Mouse (Mus musculus) lung, postnatal 25 days (tissue): ENCODE data around the gene Eipr1.

ENCODE experiments used
- DNase-seq: peaks from one replicate; pipeline ENCODE4 v3.0.0; 2022; ENCODE audit warnings: low spot score

Gene Eipr1

DNA sequence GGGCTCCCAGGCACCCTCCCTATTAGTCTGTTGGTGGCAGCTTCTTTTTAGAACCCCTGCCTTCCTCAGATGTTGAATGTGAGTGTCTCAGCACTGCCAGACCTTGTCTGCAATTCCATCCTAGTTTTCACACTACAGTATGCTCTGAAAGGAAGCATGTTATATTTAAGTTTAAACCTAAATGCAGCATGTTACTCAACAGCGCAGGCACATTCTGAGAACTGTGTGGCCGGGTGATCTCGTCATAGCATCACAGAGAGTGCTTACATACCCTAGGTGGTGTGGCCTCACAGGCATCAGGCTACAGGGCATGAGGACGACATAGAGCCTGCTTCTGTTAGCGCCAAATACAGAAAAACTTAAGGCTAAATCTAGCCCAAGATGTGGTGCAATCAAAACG lies 24.0 kb downstream of the Eipr1 start:
- no peak for DNase-seq

DNA sequence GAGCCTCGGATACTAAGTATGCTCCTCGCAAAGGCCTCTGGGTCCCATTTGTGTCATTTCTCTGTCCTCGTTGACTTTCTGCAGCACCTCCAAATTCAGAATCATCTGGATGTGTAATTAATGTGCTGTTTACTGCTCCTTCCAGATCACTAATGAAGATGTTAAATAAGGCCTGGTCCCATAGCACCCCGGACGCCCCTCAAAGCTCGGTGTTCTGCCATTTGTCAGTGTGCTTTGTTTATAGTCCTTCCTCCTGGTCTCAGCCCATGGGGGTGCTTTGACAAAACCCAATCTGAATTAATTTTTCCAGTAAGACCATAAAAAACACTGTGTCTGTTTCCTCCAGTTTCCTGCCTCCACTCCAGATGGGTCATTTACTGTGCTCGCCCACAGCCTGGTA lies 28.6 kb downstream of the Eipr1 start:
- DNase-seq = no peak

DNA sequence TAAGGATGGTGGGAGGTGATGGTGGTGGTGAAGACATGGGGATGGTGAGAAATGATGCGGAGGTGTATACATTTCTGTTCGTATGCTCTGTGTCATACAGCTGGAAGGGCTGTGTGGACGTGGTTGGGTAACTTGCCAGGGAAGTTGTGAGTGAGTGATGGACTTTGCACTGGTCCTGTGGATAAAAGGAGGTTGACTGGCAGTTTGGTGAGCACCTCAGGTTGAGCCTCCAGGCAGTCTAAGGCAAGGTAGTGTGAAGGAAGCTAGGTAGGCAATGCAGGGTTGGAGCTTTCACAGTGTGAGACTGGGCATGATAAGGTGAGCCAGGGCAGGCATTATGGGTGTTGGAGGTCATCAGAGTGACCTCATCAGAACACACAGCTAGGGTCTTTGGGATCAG lies 31.0 kb downstream of the Eipr1 start:
- no peak for DNase-seq

DNA sequence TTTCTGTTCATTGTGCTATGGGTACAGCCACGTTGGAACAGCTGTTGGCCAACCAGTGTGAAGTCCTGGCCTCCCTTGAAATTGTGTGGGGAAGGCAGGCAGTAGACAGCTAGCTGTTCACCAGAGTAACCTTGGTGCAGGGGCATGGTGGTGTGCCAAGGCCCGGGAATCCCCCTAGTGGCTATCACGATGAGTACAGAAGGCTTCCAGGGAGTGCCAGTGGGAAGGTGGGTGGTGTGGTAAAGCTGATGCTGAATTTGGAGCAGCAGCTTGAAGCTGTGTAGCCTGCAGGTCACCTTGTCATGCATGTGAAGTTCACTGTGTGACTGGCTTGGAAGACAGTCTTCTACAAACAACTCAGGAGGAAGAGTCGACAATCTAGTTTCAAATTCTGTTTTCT lies 32.8 kb downstream of the Eipr1 start:
- no peak for DNase-seq

DNA sequence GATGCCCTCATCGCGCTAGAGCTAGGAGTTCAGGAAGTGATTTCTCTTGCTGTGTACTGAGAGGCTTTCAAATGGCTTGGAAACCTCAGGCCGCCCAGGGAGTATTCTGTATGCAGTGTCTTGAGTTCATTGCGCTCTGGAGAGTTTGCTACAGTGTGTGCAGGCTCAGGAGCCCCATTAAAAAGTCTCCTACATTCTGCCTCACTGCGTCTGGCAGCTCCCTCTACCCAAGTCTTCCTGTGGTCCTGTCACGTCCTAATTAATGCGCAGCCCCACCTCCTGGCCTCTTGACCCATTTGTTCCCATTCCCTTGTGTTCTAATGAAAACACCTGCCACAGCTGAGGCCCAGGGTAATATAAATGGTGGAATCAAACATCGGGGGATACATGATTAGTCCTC lies 33.3 kb downstream of the Eipr1 start:
- no peak for DNase-seq

DNA sequence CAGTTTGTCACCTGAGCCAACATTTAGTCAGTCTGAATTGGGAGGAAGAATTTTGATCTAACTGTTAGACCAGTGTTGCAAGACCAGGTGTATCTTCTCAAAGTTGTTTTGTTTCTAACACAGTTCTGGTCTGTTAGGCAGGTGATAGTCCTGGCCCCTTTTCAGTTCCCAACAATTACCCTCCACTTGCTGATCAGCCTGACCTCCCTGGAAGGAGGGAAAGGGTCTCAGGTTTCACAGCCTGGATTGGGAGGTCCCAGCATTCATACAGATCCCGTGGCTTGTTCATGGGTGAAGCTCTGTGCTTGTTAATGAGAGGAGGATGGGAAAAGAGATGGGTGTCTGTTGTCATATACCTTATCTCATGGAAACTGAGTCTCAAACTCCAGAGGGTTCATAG lies 33.7 kb downstream of the Eipr1 start:
- DNase-seq = no peak

DNA sequence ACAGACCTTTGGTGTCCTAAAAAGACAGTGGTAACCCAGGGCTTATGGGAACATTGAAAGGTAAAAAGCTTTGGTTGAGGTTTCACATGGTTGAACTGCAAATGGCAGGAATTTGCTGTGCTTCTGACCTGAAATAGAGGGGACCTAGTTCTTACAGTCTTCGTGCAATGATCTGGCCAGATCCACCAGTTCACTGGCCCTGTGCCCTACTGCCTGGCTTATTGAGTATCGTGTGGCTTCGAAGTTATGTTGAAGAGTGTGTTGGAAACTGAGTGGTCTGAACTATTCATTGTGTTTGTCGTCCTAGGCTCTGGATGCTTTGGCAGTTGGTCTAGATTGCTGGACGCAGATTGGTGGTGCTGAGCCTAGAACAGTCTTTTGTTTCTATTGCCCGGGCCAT lies 34.7 kb downstream of the Eipr1 start:
- no peak for DNase-seq

DNA sequence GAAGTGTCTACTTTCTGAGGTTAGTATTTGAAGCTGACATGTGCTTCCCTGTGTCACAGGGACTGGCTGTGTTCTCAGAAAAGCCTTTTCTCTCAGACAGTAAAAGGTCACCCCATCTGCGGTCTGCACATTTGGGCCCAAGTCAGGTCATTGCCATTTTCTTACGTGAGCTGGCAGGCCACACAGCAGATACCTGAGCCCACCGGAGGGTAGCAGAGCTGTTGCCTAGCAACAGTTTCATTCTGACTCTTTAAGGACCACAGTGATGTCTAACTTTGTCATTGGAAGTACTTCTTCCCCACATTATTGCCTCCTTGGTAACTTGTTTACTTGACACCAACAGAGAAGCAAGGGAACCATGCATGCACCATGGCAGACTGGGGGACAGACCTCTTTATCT lies 41.0 kb downstream of the Eipr1 start:
- no peak for DNase-seq

DNA sequence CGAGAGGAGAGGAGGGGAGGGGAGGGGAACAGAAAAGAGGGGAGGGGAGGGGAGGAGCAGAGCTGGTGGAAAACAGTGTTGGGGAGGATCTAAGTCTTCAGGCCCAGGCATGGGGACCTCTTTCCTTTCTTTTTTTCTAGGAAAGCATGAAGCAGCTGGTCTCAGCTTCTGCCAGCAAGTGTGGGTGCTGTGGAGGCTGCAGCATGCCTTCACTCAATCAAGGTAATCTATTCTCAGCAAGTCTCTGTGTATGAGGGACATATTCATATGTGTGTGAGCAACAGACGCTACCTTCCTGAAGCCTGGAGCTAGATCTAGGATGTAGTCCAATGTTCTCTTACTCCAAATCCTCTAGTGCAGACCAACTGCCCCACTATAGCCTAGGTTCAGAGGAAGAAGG lies 42.1 kb downstream of the Eipr1 start:
- DNase-seq = no peak

DNA sequence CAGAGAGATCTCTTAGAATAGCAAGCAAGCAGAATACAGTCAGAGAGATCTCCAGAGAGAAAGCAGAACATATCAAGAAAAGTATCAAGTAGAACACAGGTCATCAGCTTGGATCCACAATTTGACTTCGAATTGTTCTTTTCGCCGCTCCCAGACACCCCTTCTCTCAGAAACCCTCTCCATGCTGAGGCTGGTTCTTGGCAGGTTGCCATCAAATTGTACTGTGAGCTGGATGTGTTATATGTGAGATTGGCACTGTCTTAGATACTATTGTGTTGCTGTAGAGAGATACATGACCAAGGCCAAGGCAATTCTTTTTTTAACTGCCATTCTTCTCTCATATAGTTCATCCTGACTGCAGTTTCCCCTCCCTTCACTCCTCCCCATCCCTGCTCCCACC lies 43.4 kb downstream of the Eipr1 start:
- no peak for DNase-seq

DNA sequence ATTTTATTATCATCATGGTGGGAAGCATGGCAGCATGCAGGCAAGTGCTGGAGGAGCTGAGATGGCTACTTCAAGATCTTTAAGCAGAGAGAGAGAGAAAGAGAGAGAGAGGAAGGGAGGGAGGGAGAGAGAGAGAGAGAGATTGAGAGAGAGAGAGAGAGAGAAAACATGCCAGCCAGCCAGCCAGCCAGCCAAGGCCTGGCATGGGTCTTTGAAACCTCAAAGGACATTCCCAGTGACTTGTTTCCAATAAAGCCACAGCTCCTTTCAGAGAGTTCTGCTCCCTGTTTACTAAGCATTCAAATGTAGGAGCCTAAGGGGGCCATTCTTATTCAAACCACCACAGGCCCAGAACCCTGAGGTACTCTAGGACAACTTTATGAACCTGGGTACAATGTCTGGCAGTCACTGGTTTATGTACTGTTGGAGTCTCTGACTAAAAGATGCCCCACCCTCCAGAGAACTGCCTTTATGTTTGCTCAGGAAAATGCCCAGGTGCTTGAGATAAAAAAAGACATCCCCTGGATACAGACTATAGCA lies 45.3 kb downstream of the Eipr1 start:
- DNase-seq = no peak

DNA sequence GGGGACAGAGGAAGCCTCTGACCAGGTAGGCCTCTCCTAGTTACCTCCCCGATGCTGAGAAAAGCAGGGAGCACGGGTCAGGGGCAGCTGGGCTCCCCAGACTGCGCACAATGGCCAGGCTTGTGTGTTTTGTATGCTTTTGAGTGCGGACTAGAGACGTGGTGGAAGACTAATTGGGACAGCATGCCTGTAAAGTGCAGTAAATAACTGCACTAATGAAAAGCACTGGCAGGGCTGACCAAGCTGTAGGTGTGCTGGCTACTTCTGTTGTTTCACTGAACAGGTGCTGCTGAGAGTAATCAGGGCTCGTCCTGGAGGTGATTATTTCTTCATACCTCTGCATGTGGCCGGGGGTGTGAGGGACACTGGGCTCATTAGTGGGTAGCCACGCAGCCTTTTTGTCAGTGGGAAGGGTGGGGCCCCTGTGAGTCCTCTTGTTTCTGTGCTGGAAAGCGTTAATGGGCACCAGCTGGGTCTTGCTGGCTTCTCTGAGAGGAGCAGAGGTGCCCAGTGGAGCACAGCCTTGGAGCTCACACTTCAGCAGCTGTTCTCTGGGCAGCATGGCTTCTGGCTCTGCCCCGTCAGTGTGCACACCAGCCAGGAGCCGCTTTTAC lies 48.3 kb downstream of the Eipr1 start:
- no peak for DNase-seq

DNA sequence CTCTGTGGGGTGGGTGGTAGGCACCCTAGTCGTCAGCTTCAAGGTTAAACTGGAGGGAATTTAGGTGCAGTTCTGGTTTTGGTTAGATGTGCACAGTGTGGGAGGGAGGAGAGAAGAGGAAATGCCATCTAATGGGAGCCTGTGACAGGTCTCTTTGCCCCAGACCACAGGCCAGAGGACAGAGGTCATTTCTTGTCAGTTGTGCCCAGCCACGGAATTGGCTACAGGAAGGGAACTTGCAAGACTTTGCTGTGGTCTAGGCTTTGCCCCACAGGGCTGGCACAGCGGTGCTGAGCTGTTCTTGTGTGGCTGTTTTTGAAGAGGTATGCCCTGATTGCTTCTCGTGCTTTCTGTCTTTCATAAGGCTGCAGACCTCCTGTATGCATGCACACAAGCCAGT lies 48.8 kb downstream of the Eipr1 start:
- DNase-seq = no peak

DNA sequence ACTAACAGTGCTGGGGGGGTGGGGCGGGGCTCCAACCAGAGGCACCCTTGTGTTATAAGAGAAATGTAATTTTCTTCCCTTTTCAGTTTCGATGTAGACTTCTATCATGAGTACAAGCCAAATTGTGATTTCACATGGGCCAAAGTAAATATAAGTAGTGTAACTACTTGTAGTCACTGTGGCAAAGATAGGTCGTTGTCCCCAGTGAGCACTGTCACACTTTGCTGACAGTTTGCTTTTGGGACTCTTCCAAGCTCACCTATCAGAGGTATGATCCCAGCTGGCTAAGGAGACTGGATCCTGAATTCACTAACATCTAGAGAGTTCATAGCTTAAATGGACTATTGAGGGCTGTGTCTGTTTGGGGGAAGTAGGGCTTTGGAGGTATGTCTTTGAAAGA lies 49.3 kb downstream of the Eipr1 start:
- DNase-seq = no peak

DNA sequence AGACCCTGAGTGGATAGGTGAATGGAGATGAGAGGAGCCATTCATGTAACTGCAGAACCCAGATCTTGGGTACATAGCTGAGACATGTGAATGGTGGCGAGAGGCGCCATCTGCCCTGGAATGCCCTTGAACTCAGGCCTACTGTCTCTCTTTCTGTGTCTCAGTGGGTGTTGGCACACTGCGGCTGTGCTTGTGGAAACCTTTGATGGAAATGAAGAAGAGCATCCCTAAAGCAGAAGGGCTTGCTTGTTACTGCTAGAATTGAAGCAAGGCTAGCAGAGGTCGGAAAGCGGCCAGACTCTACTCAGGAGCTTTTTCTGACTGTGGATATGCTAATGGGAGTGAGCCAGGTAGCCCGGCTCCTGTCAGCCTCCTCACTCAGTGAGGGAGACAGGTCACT lies 50.1 kb downstream of the Eipr1 start:
- DNase-seq = no peak

DNA sequence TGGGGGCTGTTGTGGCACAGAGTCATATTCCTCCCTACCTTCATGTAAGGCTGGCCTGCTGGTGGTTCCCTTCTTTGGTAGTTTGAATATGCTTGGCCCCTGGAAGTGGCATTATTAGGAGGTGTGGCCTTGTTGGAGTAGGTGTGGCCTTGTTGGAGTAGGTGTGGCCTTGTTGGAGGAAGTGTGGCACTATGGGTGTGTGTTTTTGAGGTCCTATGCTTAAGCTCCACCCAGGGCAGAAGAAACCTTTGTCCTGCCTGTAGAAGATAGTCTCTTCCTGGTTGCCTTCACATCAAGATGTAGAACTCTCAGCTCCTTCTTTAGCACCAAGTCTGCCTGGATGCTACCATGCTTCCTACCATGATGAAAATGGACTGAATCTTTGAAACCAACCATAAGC lies 51.4 kb downstream of the Eipr1 start:
- DNase-seq = no peak

DNA sequence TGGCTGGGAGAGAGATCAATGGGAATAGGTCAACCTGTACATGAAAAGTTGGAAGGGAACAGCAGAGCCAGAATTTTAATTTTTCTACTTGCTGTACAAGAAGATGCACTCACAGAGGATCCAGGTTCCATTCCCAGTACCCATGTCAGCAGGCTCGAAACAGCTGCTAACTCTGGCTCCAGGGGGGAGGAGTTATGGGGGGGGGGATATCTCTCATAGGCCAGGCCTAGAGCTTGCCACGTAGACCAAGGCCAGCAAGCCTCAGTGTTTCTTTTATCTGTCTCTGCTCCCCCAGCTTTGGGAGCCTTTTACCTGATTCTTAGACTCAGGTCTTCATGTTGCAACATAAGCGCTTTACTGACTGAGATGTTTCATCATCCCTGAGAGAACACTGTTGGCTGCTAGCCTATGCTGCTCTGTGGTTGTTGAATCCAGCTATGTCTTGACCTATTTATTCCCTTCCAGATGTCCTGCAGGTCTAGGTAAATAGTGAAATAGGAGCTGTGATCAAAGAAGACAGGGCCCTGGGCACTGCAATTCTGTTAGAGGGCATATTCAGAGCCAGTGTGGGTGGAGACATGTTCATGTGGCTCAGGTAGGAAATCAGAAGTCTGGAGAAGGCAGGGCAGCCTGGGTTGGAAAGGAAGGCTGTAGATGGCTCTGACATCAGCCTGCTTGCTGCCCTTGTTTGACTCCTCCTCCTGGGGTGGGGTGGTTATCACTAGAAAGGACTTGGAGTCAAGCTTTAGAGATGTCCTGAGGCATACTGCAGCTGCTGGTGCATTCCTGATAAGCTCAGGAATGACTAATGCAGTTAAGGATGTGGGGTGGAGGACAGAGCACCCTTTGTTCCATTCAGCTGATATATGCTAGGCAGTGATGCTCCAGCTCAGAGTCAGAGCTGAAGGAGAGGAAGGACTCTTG lies 53.2 kb downstream of the Eipr1 start:
- DNase-seq = peak; percentile 32

DNA sequence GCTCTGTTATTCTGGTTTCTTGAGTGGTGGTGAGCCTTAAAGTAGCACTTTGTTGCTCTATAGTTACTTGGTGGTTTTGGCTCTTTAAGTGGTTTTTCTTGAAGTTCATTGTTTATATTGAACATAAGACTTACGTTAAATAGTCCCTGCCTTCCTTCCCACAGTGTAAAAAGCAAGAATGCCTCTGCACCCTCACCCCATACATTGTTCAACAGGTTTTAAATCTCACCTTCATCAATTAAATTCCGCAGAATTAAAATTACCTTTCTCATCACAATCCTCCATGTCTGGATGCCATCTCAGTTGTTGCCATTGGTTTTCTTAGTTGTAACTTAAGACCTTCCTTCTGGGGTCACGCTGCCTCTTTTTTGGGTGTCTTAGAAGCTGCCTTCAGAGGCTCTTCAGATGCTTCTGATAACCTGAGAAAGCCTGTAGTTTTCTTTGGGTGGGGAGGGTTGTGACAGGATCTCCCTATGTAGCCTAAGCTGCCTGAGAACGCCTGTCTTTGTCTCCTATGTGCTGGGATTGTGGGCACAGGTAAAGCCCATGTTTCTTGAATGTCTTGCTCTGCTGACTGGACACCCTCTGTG lies 57.3 kb downstream of the Eipr1 start:
- no peak for DNase-seq

DNA sequence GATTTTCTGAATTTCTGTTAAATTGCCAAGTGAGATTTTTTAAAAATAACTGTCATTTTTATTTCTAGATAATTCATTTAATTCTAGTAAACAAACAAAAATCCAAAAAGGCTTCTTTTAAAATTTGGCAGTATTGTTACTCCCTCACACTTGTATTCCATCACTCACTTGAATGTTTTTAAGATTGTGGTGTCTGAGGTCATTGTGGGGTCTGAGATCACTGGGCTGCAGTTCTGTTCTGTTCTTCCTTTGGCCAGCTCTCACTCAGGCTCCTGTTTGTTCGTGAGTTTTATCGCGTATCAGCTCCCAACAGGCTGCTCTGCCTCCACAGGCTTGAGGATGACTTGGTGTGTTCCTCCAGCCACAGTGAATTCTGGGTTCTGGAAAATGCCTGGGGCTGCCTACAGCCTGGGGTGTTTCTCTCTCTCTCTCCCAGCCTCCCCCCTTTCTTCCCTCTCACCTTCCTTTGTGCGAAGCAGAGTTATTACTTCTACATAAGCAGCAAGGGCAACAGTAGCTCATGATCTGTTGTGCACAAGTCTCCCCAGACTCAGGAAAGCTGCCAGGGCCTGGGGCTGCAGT lies 58.2 kb downstream of the Eipr1 start:
- DNase-seq = no peak

DNA sequence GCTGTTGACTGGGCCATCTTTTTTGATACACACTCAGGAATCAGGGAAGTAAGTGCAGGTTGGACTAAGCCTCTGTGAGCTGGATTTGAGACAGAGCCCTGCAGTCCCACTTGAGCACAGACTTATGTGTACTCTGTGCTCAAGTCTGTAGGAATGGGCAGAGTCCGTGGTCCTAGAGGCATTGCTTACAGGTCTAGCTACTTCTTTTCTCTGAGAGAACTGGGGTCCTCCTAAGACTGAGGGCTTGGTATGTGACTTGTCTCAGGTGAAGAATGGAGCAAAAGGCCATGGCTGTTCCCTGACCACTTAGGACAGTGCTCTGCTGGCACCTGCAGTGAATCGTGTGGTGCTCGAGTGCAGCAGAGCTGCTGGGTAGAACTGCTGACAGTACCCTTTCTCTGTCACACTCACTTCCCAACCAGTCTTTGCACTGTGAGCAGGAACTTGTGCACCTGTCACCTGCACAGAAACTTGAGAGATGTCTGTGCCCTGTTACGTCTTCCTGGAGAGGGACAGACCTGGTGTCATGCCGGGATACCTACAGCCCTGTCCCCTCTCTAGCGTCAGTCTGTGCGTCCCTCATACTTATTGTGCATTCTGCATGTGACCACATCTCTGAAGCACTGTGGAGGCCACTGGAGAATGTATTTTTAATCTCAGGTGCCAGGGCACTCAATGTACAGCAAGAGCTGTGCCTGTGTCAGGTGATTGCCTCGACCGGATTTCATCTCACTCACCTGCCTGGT lies 65.3 kb downstream of the Eipr1 start:
- no peak for DNase-seq

DNA sequence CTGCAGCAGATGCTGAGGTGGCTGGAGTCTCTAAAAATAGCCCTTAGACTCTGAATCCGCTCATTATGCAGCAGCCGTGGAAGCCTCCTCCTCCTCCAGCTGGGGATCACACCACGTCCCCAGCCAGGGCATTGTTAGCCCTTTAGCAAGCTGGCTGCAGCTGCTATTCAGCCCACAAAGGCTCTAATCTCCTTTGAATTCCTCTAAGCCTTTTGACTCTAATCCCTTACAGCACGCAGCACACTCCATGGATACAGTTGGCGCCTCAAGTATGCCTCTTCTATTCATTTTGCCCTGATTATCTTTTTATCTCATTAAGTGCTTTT lies 65.8 kb downstream of the Eipr1 start:
- no peak for DNase-seq

DNA sequence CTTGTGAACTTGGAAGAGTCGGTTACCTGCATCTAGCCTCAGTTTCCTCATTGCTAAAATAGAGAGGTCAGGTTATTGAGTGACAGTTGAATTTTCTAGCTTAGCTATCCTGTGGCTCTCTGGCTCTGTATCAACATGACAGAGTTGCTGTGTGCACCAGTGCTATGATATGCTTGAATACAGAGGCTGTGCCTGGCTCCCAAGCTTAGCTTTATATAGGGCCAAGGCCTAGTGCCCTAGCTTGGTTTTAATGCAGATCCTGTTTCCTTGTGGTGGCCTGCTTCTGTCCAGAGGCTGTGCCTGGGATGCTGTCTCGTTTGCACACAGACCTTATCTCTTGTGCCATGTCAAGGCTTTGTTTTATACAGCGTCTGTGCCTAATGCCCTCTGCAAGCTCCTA lies 66.3 kb downstream of the Eipr1 start:
- DNase-seq = no peak
